Mouse (Mus musculus): ENCODE measurements around the gene Sptlc3.

The Sptlc3 gene

GRCm38 (mm10) chr2:139493836-139494235 lies at the start of gene Sptlc3:
Gene Sptlc3 (plus strand): TSS chr2:139493913.
- DNase-seq (ENCODE audit: low read depth) = no peak

- no peak for DNase-seq (ENCODE audit: low read depth)
Measured at GRCm38 (mm10) chr2:139467726-139468125, 26.0 kb upstream of the Sptlc3 start.

DNA sequence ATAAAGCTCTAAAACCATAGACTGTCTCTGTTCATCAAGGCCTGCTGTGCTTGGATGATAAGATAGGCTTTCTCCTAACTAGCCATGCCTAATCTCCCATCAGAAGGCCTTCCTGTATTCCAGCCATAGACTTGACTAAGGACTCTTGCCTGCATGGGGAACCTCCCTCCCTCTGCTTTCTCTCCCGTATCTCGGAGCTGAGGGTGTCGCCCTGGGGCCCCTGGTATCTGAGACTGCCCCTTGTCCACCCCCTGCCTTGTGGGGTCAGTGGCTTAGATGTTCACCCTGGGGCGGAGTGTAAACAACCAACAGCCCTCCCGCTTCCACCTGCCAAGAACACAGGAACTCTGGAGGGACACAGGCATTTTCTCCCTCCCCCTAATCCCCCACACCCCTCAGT lies 5.0 kb upstream of the Sptlc3 start:
- no peak for DNase-seq (ENCODE audit: low read depth)

GRCm38 (mm10) chr2:139494629-139495028 lies 916 bp downstream of the Sptlc3 start:
- DNase-seq (ENCODE audit: low read depth) = no peak

- DNase-seq (ENCODE audit: low read depth) = no peak
Measured at GRCm38 (mm10) chr2:139561966-139562505, 68.3 kb downstream of the Sptlc3 start.

DNA sequence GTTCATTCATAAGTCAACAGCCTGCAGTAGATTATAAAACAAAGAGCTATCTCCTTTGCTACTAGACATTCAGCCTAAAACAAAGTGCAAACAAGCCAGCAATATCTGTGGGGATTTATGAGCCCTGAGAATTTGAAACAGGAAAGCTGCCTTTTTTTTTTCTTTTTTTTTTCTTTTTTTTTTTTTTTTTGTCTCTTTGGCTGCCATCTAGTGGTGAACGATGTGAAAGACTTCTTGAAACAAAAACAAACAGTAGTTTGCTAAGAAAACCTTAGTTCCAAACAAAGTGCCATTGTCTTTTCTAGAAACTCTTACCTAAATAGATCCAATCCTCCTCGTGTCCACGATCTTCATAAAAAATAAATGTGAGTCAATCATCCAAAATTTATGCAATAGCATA lies 85.6 kb downstream of the Sptlc3 start:
- no peak for DNase-seq (ENCODE audit: low read depth)

DNA sequence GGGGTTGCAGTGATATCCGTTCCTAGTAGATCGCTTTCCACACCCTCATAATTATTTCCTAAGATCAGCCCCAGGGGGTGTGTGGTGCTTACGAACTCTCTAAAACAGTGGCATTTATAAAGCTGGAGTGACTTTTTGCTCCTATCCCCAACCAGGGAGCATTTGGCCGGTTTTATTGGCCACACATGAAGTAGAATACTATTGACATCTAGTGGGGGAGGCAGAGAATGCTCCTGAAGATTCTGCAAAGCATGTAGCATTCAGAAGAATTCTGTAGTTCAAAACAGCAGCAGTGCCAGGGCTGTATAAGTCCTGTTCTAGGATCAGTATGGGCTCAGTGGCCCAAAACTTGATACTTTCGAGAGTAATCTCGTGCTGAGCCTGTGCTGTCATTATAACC lies 89.1 kb downstream of the Sptlc3 start:
- DNase-seq (ENCODE audit: low read depth) = no peak

- no peak for DNase-seq (ENCODE audit: low read depth)
Measured at GRCm38 (mm10) chr2:139587660-139588200, 94.0 kb downstream of the Sptlc3 start.

DNA sequence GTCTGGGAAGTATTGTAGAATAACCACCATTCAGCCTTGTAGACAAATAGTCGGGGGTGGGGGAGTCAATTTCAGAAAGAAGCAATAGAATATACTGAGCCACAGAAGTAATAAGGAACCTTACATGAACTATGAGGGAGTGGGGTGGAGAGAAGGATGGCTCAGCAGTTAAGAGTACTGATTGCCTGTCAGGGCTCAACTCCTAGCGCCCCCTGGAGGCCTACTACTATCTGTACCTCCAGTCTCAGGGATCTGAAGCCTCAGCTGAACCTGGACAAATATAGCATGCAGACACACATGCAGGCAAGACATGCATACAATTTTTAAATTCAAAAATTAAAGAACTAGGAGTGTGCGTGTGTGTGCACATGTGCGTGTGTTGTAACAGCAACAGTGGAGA lies 96.2 kb downstream of the Sptlc3 start:
- no peak for DNase-seq (ENCODE audit: low read depth)

DNA sequence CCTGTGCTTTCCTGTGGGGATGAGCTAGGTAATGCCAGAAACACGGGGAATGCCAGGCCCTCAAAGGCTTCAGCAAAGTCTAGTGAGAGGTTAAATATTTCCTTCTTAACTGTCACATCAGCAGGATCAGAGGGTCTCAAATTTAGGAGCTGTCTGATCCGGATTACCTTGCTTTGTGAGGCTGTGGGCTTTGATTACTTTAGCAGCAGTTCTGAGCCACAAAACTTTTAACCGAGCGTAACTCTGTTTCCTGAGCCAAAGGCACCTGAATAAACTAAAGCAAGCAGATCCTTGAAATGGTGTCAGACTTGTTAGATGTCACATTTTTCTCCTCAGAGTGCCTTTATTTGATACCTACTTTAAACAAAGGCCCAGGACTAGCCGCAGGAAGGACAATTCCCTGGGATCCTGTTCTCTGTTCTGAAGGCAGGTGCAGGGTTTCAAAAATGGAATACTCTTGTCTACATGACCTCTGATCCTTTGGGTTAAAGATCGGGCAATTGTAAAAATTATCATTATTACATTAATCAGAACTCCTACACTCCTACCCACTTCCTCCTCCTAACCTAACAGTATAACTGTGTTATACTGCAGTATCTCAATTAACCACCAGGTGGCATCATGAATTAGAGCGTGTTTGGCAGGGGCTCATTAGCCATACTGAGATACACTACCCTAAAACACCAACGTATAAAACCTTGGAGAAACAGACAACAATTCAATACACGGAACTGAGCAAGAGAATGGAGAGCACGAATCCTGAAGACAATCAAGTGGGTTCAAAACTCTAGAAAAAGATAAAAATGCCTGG lies 97.4 kb downstream of the Sptlc3 start:
- DNase-seq (ENCODE audit: low read depth) = no peak

- DNase-seq (ENCODE audit: low read depth) = no peak
Measured at GRCm38 (mm10) chr2:139592109-139592508, 98.4 kb downstream of the Sptlc3 start.

DNA sequence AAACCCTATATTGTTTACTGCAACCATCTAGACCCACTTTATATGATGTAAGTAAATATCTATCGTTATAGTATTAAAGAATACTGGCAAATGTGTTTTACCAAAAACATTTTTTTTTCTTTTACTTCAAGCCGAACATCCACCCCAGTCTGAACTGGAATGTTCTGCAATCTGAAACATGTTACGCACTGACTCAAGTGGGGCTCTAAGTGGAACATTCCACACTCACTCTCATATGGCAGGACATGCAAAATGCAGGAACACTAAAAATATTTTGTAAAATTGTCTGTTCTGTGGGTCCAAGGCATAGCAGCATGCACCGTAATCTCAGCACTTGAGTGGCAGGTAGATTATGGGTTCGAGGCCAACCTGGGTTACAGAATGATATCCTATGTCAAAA lies 103.5 kb downstream of the Sptlc3 start:
- DNase-seq (ENCODE audit: low read depth) = no peak

DNA sequence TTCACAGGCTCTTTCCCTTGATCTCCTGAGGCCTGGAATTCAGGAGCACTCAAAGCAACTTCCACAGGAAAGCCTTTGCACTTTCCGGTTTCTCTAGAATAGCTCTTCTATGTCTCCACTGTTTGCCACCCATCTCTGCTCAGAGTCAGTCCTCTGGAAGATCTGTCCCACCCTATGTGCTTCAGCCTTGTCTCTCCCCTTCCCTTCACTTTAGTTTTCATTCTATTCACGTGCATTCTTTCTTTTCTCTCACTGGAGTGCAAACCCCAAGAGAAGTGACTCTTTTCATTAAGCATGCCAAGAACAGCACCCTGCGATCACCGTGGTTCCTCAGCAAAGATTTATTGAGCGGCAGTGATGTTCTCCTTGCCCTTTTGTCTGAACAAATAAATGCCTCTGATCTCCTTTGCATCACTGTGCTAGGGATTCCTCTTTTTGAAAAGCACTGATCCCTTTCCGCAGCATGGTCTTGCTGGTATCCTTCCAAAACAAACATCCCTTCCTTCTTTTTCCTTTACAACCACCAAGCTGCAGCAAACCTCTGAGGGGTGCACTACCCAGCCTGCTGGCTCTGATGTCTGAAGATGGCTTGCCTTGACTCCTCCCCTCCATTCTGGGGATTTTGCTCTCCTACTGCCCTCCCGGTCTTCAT lies 108.0 kb downstream of the Sptlc3 start:
- no peak for DNase-seq (ENCODE audit: low read depth)

- no peak for DNase-seq (ENCODE audit: low read depth)
Measured at GRCm38 (mm10) chr2:139608167-139608566, 114.5 kb downstream of the Sptlc3 start.

DNA sequence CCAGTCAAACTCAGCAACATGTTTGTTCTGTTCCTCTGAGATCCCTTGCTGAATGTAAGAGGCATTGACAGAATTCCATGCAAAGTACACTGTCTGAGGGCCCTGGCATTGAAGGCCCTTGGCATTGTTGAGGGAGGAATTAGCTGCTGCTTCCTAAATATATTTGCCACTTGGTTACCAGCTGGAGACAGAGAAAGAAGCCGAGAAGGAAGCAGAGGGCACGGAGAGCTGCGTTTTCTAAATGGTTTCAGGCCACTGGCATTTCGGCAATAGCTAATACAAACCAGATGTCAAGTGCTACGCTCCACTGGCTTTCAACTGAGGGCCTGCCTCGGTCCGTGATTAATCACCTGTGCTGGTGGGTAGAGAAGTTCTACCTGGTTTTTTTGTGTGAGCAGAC lies 115.1 kb downstream of the Sptlc3 start:
- peak; percentile 65 for DNase-seq (ENCODE audit: low read depth)

- DNase-seq (ENCODE audit: low read depth) = no peak
Measured at GRCm38 (mm10) chr2:139609231-139609630, 115.5 kb downstream of the Sptlc3 start.

DNA sequence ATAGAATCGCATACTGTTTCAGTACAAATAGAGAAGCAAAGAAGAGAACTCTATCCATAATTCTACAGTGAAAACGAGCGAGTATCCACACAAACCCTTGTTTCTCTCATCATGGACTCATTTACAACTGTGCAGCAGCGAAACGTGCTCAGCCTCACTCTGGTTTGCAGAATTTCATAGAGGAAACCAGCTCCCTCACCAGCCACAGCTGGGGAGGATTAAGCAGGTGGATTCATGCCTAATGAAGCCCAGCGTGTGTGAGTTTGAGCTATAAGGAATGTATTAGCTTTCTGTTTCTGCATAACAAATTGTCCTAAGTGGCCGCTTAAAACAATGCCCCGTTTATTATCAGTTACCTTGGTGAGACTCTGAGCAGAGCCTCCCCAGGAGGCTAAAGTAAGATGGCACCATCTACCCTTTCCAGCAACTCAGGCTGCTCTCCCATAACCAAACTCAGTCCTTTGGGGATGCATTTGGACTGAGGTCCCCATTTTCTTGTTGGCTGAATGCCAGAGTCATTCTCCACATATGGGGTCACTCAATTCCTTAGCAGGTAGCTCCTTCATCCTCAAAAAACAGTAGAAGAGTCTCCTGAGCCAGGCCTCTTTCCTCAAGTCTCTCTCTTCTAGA lies 116.1 kb downstream of the Sptlc3 start:
- DNase-seq (ENCODE audit: low read depth) = no peak

- no peak for DNase-seq (ENCODE audit: low read depth)
Measured at GRCm38 (mm10) chr2:139612410-139613107, 118.8 kb downstream of the Sptlc3 start.

DNA sequence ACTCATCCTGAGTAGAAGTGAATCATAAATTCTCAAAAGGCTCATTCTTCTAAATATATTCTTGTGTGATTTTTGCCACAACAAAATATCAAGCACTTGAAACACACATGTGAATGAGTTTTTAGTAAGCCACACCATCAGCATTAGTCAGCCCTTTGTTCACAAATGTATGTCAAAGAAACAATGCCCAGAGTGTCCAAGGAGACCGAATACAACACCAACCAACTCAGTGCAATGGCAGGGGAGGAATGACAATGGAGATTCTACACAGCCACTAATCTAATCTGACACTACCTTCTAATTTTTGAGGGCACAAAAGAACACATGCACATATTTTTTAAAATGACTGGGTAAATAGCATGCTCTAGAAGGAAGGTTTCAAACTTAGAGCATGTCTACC lies 132.8 kb downstream of the Sptlc3 start:
- no peak for DNase-seq (ENCODE audit: low read depth)

- DNase-seq (ENCODE audit: low read depth) = no peak
Measured at GRCm38 (mm10) chr2:139628731-139629130, 135.0 kb downstream of the Sptlc3 start.

GRCm38 (mm10) chr2:139629653-139630052 lies 135.9 kb downstream of the Sptlc3 start:
- DNase-seq (ENCODE audit: low read depth) = no peak

DNA sequence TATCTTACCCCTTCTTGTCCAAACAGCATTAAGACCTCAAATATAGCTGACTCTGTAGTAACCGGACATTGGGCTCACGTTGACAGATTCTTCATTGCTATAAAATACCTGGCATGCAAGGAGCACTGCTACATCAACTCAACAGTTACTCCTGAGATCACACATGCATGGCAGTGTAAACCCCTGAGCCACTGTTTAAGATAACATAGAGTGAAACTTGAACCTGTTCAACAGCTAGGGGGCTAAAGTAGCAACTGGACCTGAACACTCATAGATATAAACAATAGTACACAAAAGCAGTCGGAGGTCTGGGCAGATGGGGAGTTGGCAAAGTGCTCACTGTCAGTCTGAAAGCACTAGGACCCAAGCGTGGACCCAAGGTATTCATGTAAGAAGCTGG lies 140.8 kb downstream of the Sptlc3 start:
- no peak for DNase-seq (ENCODE audit: low read depth)

Data from fibroblast of lung, adult 2 months (primary cell).